Mouse (Mus musculus): ENCODE measurements at regions not wholly inside any gene's neighbourhood (a gene's known extent, or its start where the extent isn't known, plus 50 kb on each side); places are given as distances from the start of the nearest gene placed in this dataset.

DNA sequence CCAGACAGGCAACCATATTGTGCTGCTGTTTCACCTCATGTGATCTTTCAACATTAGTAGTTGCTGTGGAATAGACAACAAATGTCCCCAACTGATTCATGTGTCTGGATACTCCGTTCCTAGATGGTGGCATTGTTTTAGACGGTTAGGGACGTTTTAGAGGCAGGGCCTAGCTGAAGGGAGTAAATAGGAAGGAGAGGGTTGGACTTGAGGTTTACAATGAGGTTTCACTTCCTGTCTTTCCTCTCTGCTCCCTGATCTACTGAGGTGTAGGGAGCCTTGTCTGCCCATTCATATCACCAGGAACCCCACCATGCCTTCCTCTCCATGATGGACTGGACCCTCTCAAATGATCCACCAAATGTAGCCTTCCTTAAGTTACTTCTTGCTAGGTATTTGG is 168.1 kb downstream of the Mex3b start:
- WGBS = 89% methylated on average over 3 of the region's 3 CpGs

DNA sequence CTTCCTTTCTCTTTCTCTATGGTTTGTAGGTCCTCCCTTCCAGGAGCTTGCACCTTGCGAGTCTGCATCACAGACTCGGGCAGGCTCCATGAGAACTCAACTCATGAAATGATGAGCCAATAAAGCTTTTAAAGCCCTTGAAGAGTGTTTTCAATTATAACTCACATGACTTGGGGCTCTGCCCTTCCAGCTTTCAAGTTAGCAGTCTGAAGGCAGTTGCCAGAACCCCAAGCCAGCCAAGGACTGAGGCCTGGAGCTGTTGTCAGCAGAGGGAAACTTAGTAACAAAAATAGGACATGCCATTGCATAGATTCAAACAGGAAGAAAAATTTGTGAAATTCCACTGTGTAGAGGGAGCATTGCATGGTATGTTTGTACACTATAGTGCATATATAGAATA is 169.3 kb downstream of the Mex3b start:
- Histone ChIP-seq H3K36me3 (replicated peaks) (no peaks in the 10 kb centered on the region), H3K4me1 (peaks cover 39% of the 10 kb centered on the region), H3K27ac (peak overlapping the region; percentile 74), H3K4me3 (no peak overlapping the region), H3K9me3 (no peaks in the 10 kb centered on the region), H3K27me3 (ENCODE audit: poor library complexity, severe bottlenecking) (peaks cover 19% of the 10 kb centered on the region)
- WGBS = 26% methylated on average over 2 of the region's 2 CpGs
- no peak for DNase-seq (ENCODE audit: extremely low spot score, low spot score)

More for the DNA sequence above, 168.1 kb downstream of the Mex3b start:
- peaks cover 39% of the 10 kb centered on the region for H3K4me1 ChIP-seq
- H3K4me3 ChIP-seq = no peak overlapping the region
- peaks cover 14% of the 10 kb centered on the region; the same call in 1 of the 2 replicates for H3K27me3 ChIP-seq (ENCODE audit: poor library complexity, severe bottlenecking)
- H3K27ac ChIP-seq = no peak overlapping the region
- H3K36me3 ChIP-seq (replicated peaks) = no peaks in the 10 kb centered on the region
- DNase-seq (ENCODE audit: extremely low spot score, low spot score) = no peak
- no peaks in the 10 kb centered on the region for H3K9me3 ChIP-seq

DNA sequence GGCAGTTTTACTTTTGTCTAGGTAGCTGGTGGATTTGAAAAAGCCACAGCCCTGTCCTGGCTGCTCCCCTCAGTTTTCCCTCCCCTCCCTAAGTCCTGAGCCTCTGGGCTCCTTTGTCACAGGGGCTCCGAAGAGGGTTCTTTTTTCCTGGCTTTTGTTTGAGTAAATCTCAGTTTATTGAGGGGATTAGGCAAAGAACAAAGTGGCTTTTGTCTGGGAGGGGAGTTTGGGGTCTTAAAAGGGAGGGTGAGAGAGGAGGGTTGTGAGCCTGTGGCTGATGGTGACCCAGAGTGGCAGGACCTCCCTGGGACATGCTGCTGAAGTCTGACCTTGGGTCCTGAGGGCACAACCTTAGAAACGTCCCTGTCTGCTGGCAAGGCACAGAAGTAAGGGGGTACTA is 170.0 kb downstream of the Mex3b start:
- Histone ChIP-seq H3K4me3 (peak overlapping the region; percentile 26), H3K36me3 (replicated peaks) (no peaks in the 10 kb centered on the region), H3K27me3 (ENCODE audit: poor library complexity, severe bottlenecking) (peaks cover 19% of the 10 kb centered on the region), H3K4me1 (peaks cover 39% of the 10 kb centered on the region), H3K9me3 (no peaks in the 10 kb centered on the region), H3K27ac (peak overlapping the region; percentile 84)
- 0% methylated on average over 2 of the region's 2 CpGs for WGBS
- DNase-seq (ENCODE audit: extremely low spot score, low spot score) = peak; percentile 60

DNA sequence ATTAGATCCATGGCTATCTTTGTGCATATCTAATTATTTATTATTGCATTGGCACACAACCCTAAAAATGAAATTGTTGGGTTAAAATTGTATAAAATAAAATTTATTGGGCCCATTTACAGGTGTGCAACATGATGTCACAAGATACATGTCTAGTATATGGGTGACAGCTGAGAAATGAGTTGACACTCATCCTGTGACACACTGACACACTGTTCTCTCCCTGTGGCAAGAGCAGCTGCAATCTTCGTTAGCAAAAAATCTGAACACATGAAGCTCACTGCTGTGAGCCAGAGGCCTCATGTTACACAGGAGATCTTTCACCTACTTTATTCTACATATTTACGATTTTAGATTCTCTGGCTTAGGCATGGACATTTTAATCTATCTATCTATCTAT is 170.6 kb downstream of the Mex3b start:
- no peaks in the 10 kb centered on the region for H3K36me3 ChIP-seq (replicated peaks)
- H3K4me1 ChIP-seq = peaks cover 39% of the 10 kb centered on the region
- H3K27ac ChIP-seq = peak overlapping the region; percentile 84
- H3K9me3 ChIP-seq = no peaks in the 10 kb centered on the region
- DNase-seq (ENCODE audit: extremely low spot score, low spot score) = no peak
- H3K27me3 ChIP-seq (ENCODE audit: poor library complexity, severe bottlenecking) = peaks cover 19% of the 10 kb centered on the region
- 38% methylated on average over 2 of the region's 2 CpGs for WGBS
- no peak overlapping the region for H3K4me3 ChIP-seq

DNA sequence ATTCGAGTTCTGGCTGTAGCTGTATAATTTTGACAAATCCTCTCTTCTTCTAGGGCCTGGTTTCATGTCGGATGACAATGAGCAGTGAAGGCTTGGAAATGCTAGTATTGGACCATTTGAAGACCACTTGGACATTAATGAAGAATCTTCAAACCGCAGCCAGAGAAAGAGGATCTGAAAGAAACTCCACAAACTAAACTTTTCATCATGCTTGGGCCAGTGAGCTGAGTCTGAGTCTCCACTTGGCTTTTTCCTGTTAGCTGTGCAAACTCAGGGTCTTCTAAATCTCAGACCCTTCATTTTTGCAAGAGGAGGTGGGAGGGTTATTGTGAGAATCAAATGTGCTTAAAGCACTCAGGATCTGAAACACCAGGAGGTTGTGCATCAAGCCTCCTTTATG is 176.6 kb downstream of the Mex3b start:
- H3K27me3 ChIP-seq (ENCODE audit: poor library complexity, severe bottlenecking) = peaks cover 13% of the 10 kb centered on the region
- WGBS = 92% methylated on average over 3 of the region's 3 CpGs
- no peaks in the 10 kb centered on the region for H3K36me3 ChIP-seq (replicated peaks)
- 0 out of 2 replicates have a peak, but pooled peaks cover under 1% of the 10 kb centered on the region for H3K4me1 ChIP-seq
- H3K4me3 ChIP-seq = no peak overlapping the region
- no peak overlapping the region for H3K27ac ChIP-seq
- no peaks in the 10 kb centered on the region for H3K9me3 ChIP-seq
- DNase-seq (ENCODE audit: extremely low spot score, low spot score) = no peak

DNA sequence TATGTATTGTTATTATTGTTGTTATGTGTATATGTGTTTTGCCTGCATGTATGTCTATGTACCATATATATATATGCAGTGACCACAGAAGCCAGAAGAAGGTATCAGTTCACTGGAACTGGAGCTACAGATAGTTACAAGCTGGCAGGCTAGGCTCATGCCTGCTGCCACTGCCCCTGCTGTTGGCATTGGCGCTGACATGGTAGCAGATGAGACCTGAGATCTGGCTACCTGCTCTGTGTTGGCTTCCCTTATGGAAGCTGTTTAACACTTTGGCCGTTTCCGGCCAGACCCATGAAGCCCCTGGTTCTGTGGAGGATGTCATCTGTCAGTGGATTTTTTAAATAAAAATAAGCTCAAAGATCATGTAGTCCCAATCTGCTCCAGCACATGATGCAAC is 178.1 kb downstream of the Mex3b start:
- Histone ChIP-seq H3K27me3 (ENCODE audit: poor library complexity, severe bottlenecking) (peaks cover 4% of the 10 kb centered on the region), H3K9me3 (no peaks in the 10 kb centered on the region), H3K4me3 (no peak overlapping the region), H3K36me3 (replicated peaks) (no peaks in the 10 kb centered on the region), H3K4me1 (peaks cover 7% of the 10 kb centered on the region), H3K27ac (no peak overlapping the region)
- WGBS = 92% methylated on average over 3 of the region's 3 CpGs
- no peak for DNase-seq (ENCODE audit: extremely low spot score, low spot score)

DNA sequence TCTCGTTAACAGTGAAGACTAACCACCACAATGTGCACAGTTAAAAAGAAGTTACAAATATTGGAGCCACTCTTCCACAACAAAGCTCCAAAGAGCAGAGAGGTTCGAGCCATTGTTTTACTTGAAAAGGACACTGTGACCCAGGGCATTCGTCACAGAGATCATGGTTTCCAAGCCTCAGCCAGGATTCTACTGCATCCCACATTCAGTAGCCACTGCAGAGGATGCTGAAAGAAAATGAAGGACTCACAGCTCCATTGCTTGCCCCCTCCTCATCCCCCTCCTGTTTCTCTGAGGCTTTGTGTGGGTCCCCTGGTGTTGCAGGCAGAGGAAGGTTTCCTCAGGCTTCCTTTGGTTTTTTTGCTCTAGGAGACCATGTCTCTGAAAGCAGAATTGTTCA is 182.9 kb downstream of the Mex3b start:
- Histone ChIP-seq H3K4me1 (peaks cover 9% of the 10 kb centered on the region), H3K36me3 (replicated peaks) (no peaks in the 10 kb centered on the region), H3K27me3 (ENCODE audit: poor library complexity, severe bottlenecking) (no peaks in the 10 kb centered on the region), H3K9me3 (no peaks in the 10 kb centered on the region), H3K4me3 (no peak overlapping the region), H3K27ac (peak overlapping the region; percentile 40; the same call in 1 of the 2 replicates)
- DNase-seq (ENCODE audit: extremely low spot score, low spot score) = no peak
- WGBS = 46% methylated on average over 3 of the region's 3 CpGs

DNA sequence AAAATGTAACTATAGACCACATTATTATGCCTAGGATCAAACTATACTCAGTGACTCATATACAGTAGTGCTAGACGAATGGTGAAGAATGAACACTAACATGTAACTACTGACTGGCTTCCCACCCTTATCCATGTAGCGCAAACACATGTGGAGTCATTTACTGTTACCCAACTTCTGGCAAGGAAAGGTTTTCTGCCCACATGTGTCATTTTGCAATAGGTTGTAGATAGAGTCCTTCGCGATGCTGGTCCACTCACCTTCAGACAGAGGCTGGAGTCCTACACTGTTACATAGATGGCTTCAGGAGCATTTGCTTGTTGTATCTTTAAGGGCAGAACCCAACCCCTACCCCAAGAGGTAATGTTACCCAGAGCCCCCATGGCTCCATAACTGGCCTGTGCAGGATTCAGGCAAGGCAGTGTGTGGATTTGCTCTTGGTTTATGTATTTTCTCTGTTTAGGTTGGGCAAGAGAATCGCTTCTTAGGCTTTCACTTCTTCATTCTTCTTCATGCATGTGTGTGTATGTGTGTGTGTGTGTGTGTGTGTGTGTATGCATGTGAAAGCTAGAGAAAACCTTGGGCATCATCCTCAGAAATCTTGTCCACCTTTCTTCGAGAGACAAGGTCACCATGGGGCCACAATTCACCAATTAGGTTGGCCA is 183.8 kb downstream of the Mex3b start:
- Histone ChIP-seq H3K4me1 (peaks cover 9% of the 10 kb centered on the region), H3K27ac (no peak overlapping the region), H3K27me3 (ENCODE audit: poor library complexity, severe bottlenecking) (no peaks in the 10 kb centered on the region), H3K36me3 (replicated peaks) (no peaks in the 10 kb centered on the region), H3K9me3 (no peaks in the 10 kb centered on the region), H3K4me3 (no peak overlapping the region)
- no peak for DNase-seq (ENCODE audit: extremely low spot score, low spot score)
- 96% methylated on average over 6 of the region's 6 CpGs for WGBS

DNA sequence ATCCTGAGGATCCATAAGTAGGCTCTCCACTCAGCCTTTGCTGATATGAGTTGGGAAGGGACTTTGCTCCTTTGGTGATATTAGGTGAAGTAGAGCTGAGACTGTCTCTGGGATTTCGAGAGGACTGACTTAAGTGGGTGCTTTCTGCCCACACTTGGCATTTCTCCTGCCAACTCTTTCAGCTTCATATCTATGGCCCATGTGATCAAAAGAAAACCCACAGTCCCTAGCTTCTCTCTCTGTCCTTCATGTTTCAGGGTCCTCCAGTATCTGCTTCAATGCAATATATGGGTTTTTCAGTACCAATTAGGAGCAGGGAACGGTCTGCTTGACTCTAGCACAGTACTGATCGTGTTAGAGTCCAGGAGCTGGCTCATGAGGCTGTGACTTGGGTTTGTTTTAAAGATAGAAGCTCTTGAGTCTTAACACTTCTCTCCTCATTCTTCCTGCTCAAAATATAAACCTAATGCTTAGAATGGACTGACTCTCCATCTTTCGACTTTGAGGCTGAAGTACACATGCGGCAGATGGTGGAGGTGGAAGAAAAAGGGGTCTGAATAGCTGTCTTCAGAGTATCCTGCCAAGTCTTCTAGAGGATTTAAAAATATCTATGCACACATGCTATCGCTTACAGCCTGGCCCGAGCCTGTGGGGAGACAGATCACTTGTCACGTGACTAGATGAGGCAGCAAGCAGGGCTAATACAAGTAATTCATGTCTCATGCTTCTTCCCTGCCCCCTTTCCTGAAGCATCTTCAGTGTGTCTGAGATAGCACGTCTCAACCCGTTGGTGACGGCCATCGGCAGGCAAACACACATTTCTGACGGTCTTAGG is 189.2 kb downstream of the Mex3b start:
- no peak for DNase-seq (ENCODE audit: extremely low spot score, low spot score)
- WGBS = 92% methylated on average over 13 of the region's 13 CpGs

DNA sequence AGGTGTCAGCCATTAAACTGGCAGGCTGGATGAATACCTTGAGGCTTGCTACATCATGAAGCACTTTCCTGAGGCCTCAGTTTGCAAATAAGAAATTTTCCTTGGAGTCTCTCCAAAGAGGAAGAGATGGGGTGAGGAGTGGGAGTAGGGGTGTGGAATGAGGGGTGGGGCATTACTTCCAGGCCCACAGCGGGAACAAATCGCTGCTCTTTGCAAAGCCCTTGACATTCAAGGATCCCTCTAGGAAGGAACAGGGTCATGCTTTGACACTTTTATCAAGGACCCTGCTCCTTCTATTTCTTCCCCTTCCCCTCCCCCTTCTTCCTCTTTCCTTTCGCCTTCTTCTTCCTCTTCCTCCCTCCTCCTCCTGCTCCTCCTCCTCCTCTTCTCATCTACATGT is 193.2 kb downstream of the Mex3b start:
- Histone ChIP-seq H3K9me3 (no peaks in the 10 kb centered on the region), H3K4me3 (no peak overlapping the region), H3K27me3 (ENCODE audit: poor library complexity, severe bottlenecking) (no peaks in the 10 kb centered on the region), H3K4me1 (peaks cover 15% of the 10 kb centered on the region), H3K36me3 (replicated peaks) (no peaks in the 10 kb centered on the region), H3K27ac (peak overlapping the region; percentile 69)
- DNase-seq (ENCODE audit: extremely low spot score, low spot score) = no peak
- WGBS = 74% methylated on average over 3 of the region's 3 CpGs

More for the DNA sequence above, 189.2 kb downstream of the Mex3b start:
- Histone ChIP-seq H3K9me3 (no peaks in the 10 kb centered on the region), H3K36me3 (replicated peaks) (no peaks in the 10 kb centered on the region), H3K4me3 (no peak overlapping the region), H3K27me3 (ENCODE audit: poor library complexity, severe bottlenecking) (no peaks in the 10 kb centered on the region), H3K4me1 (peaks cover 12% of the 10 kb centered on the region), H3K27ac (no peak overlapping the region)

DNA sequence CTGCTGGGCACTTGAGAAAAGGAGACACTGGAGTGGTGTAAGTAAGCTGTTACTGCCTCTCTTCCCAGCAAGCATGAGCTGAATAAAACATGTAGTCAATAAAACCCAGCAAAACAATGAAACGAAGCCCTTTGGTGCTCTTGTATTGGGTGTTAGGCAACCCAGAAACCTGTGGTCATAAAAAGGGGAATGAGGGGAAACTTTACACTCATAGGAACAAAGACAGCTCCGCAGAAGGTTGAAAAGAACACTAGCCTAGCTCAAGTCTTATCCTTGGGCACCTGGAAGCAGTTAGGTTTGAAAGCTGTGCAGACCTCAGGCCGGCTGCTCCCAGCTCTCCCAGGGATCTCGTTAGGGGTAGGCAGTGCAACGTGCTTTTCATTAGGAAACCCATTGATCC is 193.6 kb downstream of the Mex3b start:
- H3K27me3 ChIP-seq (ENCODE audit: poor library complexity, severe bottlenecking) = no peaks in the 10 kb centered on the region
- peaks cover 15% of the 10 kb centered on the region for H3K4me1 ChIP-seq
- DNase-seq (ENCODE audit: extremely low spot score, low spot score) = no peak
- H3K9me3 ChIP-seq = no peaks in the 10 kb centered on the region
- H3K36me3 ChIP-seq (replicated peaks) = no peaks in the 10 kb centered on the region
- WGBS = 38% methylated on average over 5 of the region's 5 CpGs
- H3K4me3 ChIP-seq = no peak overlapping the region
- H3K27ac ChIP-seq = peak overlapping the region; percentile 69

DNA sequence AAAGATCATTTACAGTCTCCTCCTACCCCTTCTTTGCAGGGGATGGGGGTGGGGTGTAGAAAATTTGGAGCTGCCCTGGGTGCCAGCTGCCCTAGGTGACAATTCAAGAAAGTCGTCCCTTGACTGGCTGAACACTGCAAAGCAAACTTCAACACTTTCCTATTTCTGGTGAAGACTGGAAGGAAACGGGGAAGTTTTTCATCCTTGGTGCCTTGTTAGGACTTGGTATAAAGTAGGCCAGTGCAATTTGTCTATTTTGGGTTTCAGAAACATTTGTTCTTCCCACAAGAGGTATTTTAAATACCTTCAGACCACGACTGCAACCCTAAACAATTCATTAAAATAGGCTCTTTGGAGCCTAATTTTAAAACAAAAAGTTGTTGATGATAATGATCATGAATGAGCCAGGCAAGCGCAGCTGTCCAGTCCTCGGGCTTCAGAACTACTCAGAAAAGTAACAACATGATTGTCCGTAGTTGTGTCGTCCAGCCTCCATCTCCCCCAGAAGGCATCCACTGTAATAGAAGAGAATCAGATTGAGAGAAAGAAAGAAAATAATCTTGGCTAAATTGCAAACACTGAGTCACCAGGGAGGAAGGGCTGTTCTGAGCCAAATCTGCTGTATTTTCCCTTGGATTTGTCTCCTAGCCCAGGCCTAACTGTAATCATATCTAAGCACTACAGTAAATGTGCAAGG is 194.2 kb downstream of the Mex3b start:
- Histone ChIP-seq H3K4me3 (no peak overlapping the region), H3K27me3 (ENCODE audit: poor library complexity, severe bottlenecking) (no peaks in the 10 kb centered on the region), H3K9me3 (no peaks in the 10 kb centered on the region), H3K4me1 (peaks cover 15% of the 10 kb centered on the region), H3K36me3 (replicated peaks) (no peaks in the 10 kb centered on the region), H3K27ac (peak overlapping the region; percentile 69; the same call in 1 of the 2 replicates)
- WGBS = 76% methylated on average over 7 of the region's 7 CpGs
- DNase-seq (ENCODE audit: extremely low spot score, low spot score) = no peak

Data from forebrain, embryonic 10.5 days (tissue).